Mouse (Mus musculus): Measurements from ENCODE around the gene Gm38431.
A peak's percentile ranks its signal among the peaks of the same experiment; 100 is the strongest.
"Not testable (repeated sequence)": the region's sequence is repeated elsewhere in the genome, so short reads cannot be mapped to it uniquely, and the experiment has no call there.

Gene Gm38431

GRCm38 (mm10) chr9:21104814-21105213 lies 13.0 kb upstream of the Gm38431 start:
- DNase-seq = no peak

- no peak for DNase-seq
Observed at GRCm38 (mm10) chr9:21102076-21102475, 10.3 kb upstream of the Gm38431 start.

- DNase-seq = no peak
Observed at GRCm38 (mm10) chr9:21100447-21101161, 8.8 kb upstream of the Gm38431 start.

- DNase-seq = no peak
Observed at GRCm38 (mm10) chr9:21097793-21098192, 6.0 kb upstream of the Gm38431 start.

- DNase-seq = no peak
Observed at GRCm38 (mm10) chr9:21095958-21096357, 4.2 kb upstream of the Gm38431 start.

- DNase-seq = no peak
Observed at GRCm38 (mm10) chr9:21093423-21093822, 1.6 kb upstream of the Gm38431 start.

- DNase-seq = peak; percentile 42
Observed at GRCm38 (mm10) chr9:21090972-21091706, 658 bp downstream of the Gm38431 start.

- no peak for DNase-seq
Observed at GRCm38 (mm10) chr9:21090537-21090936, 1.3 kb downstream of the Gm38431 start.

- DNase-seq = no peak
Observed at GRCm38 (mm10) chr9:21083324-21083723, 8.5 kb downstream of the Gm38431 start.

GRCm38 (mm10) chr9:21081127-21081526 lies 10.7 kb downstream of the Gm38431 start:
- DNase-seq = no peak

- DNase-seq = no peak
Observed at GRCm38 (mm10) chr9:21075625-21076024, 16.2 kb downstream of the Gm38431 start.

- peak; percentile 22 for DNase-seq
Observed at GRCm38 (mm10) chr9:21074173-21074572, 17.6 kb downstream of the Gm38431 start.

- DNase-seq = peak; percentile 94
Observed at GRCm38 (mm10) chr9:21073044-21073840, 18.6 kb downstream of the Gm38431 start, which contains the start of the genes Gm49373 and Fdx1l. Gm49373 (minus strand) TSS chr9:21073096. Fdx1l (minus strand) TSS chr9:21073614.

- DNase-seq = no peak
Observed at GRCm38 (mm10) chr9:21072641-21073040, 19.2 kb downstream of the Gm38431 start.

GRCm38 (mm10) chr9:21067006-21067684 lies 24.7 kb downstream of the Gm38431 start, which contains the start of gene Zglp1:
Zglp1 (minus strand) TSS chr9:21067093.
- no peak for DNase-seq

- no peak for DNase-seq
Observed at GRCm38 (mm10) chr9:21062928-21063327, 28.9 kb downstream of the Gm38431 start.

GRCm38 (mm10) chr9:21051578-21051977 lies 40.2 kb downstream of the Gm38431 start:
- DNase-seq = no peak

- no peak for DNase-seq
Observed at GRCm38 (mm10) chr9:21045235-21045634, 46.6 kb downstream of the Gm38431 start.

GRCm38 (mm10) chr9:21044785-21045184 lies 47.0 kb downstream of the Gm38431 start:
- DNase-seq = not testable (repeated sequence)

- no peak for DNase-seq
Observed at GRCm38 (mm10) chr9:21043563-21043962, 48.2 kb downstream of the Gm38431 start.

GRCm38 (mm10) chr9:21041308-21041707 lies 50.5 kb downstream of the Gm38431 start:
- no peak for DNase-seq

- no peak for DNase-seq
Observed at GRCm38 (mm10) chr9:21039779-21040178, 52.0 kb downstream of the Gm38431 start.

- DNase-seq = peak; percentile 15
Observed at GRCm38 (mm10) chr9:21037481-21037891, 54.3 kb downstream of the Gm38431 start.
